Mouse (Mus musculus) heart, postnatal 10 days (tissue): ENCODE data around the gene Hist1h2ag. TPM values are rescaled to one million over a fixed set of nuclear protein-coding genes. Genes with fewer than 3 reads are reported as not detected.
A peak's percentile ranks its signal among the peaks of the same experiment; 100 is the strongest.
"Not testable (repeated sequence)": the region's sequence is repeated elsewhere in the genome, so short reads cannot be mapped to it uniquely, and the experiment has no call there.

Source experiments
- DNase-seq, 2 experiments: peaks; one replicate each; pipeline ENCODE4 v3.0.0; 2021
- intact Hi-C: fragments of 180-260 bp; cut with DNase I; formaldehyde crosslinking; loops from one replicate; pipeline ENCODE4 v1.15.1; 2025
- total RNA-seq, 2 experiments: library from RNA; stranded (reverse); gene quantifications; 2 replicates each; pipeline ENCODE4 v1.2.3; 2021

Hist1h2ag gene
- 100 to 1,000 TPM; 142 to 176 TPM for total RNA-seq

DNA sequence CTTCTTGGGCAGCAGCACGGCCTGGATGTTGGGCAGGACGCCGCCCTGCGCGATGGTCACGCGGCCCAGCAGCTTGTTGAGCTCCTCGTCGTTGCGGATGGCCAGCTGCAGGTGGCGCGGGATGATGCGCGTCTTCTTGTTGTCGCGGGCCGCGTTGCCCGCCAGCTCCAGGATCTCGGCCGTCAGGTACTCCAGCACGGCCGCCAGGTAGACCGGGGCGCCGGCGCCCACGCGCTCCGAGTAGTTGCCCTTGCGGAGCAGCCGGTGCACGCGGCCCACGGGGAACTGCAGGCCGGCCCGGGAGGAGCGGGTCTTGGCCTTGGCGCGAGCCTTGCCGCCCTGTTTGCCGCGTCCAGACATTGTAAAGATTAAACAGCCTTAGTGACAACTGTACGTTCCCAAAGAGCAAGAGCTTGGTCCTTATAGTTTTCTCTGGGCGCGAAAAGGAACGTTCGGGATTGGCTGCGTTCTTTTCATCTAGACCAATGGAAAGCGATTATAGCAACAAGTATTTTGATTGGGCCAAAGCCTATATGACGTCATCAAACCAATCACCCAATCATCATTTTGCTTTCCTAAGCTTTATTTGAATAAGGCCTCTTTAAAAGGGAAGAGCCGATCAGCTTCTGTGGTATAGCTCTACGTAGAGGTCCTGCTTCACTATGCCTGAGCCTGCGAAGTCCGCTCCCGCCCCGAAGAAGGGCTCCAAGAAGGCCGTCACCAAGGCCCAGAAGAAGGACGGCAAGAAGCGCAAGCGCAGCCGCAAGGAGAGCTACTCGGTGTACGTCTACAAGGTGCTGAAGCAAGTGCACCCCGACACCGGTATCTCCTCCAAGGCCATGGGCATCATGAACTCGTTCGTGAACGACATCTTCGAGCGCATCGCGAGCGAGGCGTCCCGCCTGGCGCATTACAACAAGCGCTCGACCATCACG lies at the start of gene Hist1h2ag, which contains the start of gene Hist1h2bj:
Hist1h2ag (minus strand) TSS at position 377 of the 935 bp plus-strand sequence.
Hist1h2bj (plus strand) TSS at position 647 of the 935 bp plus-strand sequence.
- peak; percentile 93 to 94 for DNase-seq
- intact Hi-C loops = loop anchor here (5.0 to 10.0 kb wide), 4 partner anchors 1362 to 1704 kb away; partner anchors contain the start of genes Hist1h2af, Hist1h2bb, Hist1h3c and Hist1h4d

DNA sequence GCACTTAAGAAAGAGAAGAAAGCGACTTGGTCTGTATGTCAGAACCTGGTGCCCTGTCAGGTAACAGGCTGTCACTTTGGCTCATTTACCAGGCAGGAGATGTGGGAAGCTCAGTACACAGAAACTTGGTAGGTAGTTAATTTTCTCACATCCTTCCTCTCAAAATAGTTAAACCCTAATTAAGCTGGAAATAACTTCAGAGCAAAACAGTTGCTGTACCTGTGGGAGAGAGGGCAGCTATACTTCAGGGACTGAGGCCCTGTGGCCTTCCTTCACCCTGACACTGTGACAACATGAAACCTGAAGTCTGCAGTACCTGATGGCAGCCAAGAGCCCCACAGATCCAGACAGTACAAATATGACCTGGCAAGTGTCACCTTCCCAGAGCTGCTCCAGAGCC lies 41.4 kb upstream of the Hist1h2ag start, which contains the start of gene Vmn1r188:
Vmn1r188 (plus strand) TSS at position 301 of the 400 bp plus-strand sequence.
- intact Hi-C loops, DNase-seq: not testable (repeated sequence)

- intact Hi-C loops = no loop called here
- DNase-seq = no peak
Observed at GRCm38 (mm10) chr13:22063468-22063867, 20.7 kb upstream of the Hist1h2ag start.

- intact Hi-C loops = no loop called here
- DNase-seq = no peak
Observed at GRCm38 (mm10) chr13:22061422-22061821, 18.7 kb upstream of the Hist1h2ag start.

- intact Hi-C loops = loop anchor here (5.0 kb wide), 2 partner anchors 1644 to 1709 kb away; partner anchors contain the start of genes Hist1h1a, Hist1h1t, Hist1h3a and Hist1h4a
- DNase-seq = no peak
Observed at GRCm38 (mm10) chr13:22053754-22054153, 11.0 kb upstream of the Hist1h2ag start.

GRCm38 (mm10) chr13:22051523-22051859 lies 8.7 kb upstream of the Hist1h2ag start:
- DNase-seq = no peak
- intact Hi-C loops = loop anchor here (5.0 kb wide), 2 partner anchors 1646 to 1711 kb away; partner anchors contain the start of genes Hist1h1a, Hist1h1t, Hist1h3a and Hist1h4a

DNA sequence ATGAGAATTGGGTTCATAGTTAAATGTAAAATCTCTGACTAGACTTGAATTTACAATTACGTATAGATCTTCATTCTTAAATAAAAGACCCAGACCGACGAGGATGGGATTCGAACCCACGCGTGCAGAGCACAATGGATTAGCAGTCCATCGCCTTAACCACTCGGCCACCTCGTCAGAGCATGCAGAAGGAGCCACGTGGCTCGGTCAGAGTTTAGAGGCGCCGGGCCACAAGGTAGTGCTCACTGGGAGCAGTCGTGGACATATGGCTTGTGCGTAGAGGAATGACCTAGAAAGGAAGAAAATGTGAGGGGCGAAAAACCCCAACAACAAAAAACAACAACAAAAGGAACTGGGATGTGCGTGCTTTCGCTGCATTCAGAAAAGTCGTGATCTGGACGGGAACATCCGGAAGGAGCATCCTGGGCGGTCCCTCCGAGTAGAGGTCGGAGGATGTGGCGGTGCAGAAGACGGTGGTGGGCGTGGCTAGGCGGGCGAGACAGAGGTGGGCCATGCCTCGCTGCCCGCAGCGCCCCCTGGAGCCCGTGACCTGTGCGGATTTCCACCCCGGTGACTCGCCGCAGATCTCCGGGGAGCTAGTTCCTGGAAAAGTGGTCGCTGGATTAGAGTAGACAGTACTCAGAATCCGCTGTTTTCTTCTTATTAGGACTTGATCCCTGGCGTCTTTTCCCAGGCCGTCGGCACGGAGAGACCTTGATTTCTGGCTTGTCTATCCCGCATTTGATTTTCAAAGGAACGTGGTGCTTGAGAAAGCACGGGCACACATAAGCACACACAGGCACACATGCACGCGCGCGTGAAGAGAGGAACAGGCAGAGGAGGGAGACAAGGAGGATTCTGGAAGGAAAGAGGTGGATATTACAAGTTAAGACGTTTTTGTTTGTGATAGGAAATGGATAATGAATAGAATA lies 8.1 kb upstream of the Hist1h2ag start:
- intact Hi-C loops = loop anchor here (5.0 kb wide), 2 partner anchors 1646 to 1711 kb away; partner anchors contain the start of genes Hist1h1a, Hist1h1t, Hist1h3a and Hist1h4a
- peak; percentile 90 for DNase-seq

GRCm38 (mm10) chr13:22049737-22050440 lies 7.1 kb upstream of the Hist1h2ag start:
- DNase-seq = no peak
- intact Hi-C loops = loop anchor here (5.0 to 10.0 kb wide), 4 partner anchors 1355 to 1712 kb away; partner anchors contain the start of genes Hist1h1a, Hist1h1t, Hist1h3a and Hist1h4a

DNA sequence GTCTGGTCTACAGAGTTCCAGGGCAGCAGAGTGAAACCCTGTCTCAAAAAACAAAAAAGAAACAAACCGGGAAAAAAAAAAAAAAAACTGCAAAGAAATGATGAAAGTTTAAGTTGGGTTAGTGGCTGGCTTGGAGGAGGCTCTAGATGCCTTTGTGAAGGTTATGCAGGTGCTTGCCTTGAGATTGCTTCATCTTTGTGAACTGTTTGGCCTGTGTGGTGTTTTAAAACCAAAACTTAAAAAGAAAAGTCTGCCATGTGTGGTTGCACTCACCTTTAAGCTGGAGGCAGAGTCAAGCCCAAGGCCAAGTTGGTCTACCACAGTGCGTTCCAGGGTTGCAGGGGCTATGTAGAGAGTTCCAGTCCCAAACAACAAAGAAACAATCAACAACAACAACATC lies 6.3 kb upstream of the Hist1h2ag start:
- intact Hi-C loops = loop anchor here (5.0 to 10.0 kb wide), 2 partner anchors 1356 to 1378 kb away; no protein-coding TSS in a partner anchor

DNA sequence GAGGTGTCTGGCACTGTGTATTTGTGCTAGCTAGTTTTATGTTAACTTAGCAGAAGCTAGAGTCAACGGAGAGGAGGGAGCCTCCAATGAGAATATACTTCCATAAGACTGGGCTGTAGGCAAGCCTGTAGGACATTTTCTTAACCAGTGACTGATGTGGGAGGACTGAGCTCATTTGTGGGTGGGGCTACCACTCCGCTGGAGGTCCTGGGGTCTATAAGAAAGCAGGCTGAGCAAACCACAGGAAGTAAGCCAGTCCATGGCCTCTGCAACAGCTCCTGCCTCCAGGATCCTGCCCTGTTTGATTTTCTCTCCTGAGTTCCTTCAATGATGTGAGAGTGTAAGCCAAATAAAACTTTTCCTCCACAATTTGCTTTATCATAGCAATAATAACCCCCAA lies 2.6 kb upstream of the Hist1h2ag start:
- intact Hi-C loops = loop anchor here (5.0 to 10.0 kb wide), 2 partner anchors 1359 to 1382 kb away; no protein-coding TSS in a partner anchor
- DNase-seq = no peak

More for the DNA sequence above, 6.3 kb upstream of the Hist1h2ag start:
- DNase-seq = no peak

GRCm38 (mm10) chr13:22044432-22045155 lies 1.9 kb upstream of the Hist1h2ag start:
- intact Hi-C loops = loop anchor here (5.0 to 10.0 kb wide), 5 partner anchors 1360 to 1703 kb away; partner anchors contain the start of genes Hist1h2af, Hist1h2bb, Hist1h3c and Hist1h4d
- no peak for DNase-seq

- intact Hi-C loops = loop anchor here (5.0 to 10.0 kb wide), 4 partner anchors 1361 to 1704 kb away; partner anchors contain the start of genes Hist1h2af, Hist1h2bb, Hist1h3c and Hist1h4d
- peak in 1 of 2 experiments; percentile 58 for DNase-seq
Observed at GRCm38 (mm10) chr13:22043503-22044431, 1.0 kb upstream of the Hist1h2ag start.

- intact Hi-C loops = loop anchor here (2.0 to 10.0 kb wide), 5 partner anchors 327 to 1705 kb away; partner anchors contain the start of genes Hist1h2af, Hist1h2bb, Hist1h3c and Hist1h4d
- no peak for DNase-seq
Observed at GRCm38 (mm10) chr13:22041651-22042567, 835 bp downstream of the Hist1h2ag start.

DNA sequence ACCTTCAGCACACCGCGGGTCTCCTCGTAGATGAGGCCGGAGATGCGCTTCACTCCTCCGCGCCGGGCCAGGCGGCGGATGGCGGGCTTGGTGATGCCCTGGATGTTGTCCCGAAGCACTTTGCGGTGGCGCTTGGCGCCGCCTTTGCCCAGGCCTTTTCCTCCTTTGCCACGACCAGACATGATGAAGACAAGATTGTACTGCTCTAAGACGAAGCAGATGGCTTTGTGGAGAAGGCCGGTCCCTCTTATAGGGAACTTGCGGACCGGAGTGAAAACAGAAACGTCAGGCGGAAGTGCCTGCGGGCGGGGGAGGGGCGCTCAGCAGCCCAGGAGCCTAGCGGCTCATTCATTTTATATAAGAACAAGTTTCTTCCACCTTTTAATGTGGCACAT lies 1.6 kb downstream of the Hist1h2ag start, which contains the start of gene Hist1h4i:
Hist1h4i (minus strand) TSS at position 221 of the 395 bp plus-strand sequence.
- intact Hi-C loops = loop anchor here (2.0 to 10.0 kb wide), 5 partner anchors 326 to 1706 kb away; partner anchors contain the start of genes Hist1h2af, Hist1h2bb, Hist1h3c and Hist1h4d
- peak; percentile 96 for DNase-seq

- no peak for DNase-seq
- intact Hi-C loops = loop anchor here (2.0 to 10.0 kb wide), 5 partner anchors 326 to 1707 kb away; partner anchors contain the start of genes Hist1h2af, Hist1h2bb, Hist1h3c and Hist1h4d
Observed at GRCm38 (mm10) chr13:22040464-22041141, 2.1 kb downstream of the Hist1h2ag start.
